Mouse (Mus musculus) thymus, adult 18-20 months (tissue): ENCODE measurements around the gene Krtap28-10.
"Not testable (repeated sequence)": the region's sequence is repeated elsewhere in the genome, so short reads cannot be mapped to it uniquely, and the experiment has no call there.

Experiments used
- DNase-seq, 2 experiments: peaks; one replicate each; pipeline ENCODE4 v3.0.0; 2022; ENCODE audit warnings: mixed read lengths in 2 of 2

Krtap28-10 gene

DNA sequence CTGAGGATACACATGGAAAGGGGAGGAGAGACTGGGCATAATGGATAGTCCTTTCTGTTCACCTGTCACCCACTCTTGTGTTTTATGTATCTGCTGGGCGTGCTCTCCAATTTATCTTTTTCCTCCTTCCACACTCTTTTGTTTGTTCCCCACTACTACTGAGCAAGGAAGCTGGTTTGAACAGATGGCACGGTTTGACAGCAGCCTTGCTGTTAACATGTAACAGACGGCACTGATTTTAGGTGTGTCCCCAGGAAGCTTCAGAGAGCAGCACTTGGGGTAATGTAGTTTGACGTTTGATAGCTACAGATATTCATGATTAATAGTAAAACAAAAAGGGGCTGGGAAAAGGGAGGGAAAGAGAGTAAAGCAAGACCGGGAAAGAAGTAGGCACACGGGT is 34.8 kb downstream of the Krtap28-10 start:
- no peak for DNase-seq

DNA sequence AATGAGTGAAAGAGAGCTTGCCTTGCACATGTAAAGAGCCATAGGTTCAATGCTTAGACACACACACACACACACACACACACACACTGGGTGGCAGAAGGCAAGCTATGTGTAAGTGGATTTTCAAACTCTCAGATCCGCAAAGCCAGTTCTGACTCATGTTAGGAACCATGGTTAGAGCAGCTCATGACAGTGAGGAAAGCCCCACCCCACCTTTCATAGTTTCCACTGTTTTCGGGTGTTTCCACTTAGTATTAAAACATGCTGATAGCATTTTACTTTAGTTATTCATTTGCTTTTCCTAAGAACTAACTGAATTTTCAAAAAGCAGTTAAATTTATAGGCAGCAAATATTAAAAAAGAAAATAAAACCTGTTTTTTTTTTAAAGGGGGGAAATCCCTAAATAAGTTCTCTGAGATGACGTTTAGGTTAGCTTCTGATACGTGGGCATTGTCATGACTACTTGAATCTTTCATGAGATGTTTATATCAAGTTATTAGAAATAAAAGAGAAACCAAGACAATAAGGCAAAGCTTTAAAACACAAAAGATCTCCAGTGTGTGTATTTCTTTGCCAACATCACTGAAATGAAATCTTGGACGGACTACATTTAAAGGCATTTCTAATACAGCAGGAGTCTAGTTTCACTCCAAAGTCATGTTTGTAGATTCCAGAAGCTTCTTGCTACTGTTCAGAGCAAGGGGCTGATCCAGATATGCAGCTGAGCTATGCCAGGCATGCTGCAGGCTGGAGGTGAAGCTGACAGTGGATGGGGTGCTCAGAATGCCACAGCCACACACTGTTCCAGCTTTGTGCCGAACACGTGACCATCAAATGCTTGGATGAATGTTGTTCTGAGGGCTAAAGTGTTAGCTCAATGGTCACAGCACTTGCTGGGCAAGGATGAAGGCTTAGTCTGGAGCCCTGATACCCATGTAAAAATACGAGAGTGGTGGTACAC is 35.8 kb downstream of the Krtap28-10 start:
- no peak for DNase-seq

- not testable (repeated sequence) for DNase-seq
Observed at GRCm38 (mm10) chr1:83000306-83000705, 42.0 kb downstream of the Krtap28-10 start, which contains the start of gene Gm47959. Gm47959 (plus strand) TSS chr1:83000548.

DNA sequence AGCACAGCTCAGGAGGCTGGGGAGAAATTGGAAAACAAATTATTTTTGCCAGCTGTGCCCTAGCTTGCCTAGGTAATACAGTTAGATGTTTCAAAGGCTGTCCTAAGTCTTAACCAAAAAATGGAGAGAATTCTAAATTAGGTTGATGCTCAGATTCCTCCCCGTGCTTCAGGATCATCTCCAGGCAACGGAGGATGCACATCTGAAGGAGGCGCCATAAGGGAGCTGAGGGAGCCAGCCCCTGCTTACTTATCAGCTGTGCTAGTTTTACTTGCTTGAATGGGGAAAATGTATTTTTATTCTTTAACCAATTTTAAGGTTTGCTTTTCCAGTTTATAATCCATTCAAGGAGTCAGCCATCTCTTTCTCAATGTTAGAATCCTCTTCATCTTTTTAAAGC is 48.3 kb downstream of the Krtap28-10 start:
- no peak for DNase-seq

DNA sequence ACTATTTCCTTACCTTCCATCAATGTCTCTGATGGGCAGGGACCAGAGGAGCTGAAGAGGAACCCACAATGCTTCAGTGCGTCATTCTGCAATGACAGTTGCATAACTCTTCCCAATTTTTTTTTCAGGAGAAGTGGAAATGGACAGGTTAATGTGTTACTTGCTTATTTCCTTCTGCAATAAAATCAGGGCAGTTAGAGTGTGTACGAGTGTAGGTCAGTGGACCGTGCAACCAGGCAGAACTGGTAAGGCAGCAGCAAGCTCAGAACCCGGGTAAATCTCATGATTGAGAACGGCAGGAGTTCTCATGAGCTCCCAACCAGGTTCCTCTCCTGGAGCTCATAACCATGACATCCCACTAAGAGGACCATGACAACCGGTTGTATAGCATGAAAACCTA is 50.2 kb downstream of the Krtap28-10 start:
- no peak for DNase-seq

DNA sequence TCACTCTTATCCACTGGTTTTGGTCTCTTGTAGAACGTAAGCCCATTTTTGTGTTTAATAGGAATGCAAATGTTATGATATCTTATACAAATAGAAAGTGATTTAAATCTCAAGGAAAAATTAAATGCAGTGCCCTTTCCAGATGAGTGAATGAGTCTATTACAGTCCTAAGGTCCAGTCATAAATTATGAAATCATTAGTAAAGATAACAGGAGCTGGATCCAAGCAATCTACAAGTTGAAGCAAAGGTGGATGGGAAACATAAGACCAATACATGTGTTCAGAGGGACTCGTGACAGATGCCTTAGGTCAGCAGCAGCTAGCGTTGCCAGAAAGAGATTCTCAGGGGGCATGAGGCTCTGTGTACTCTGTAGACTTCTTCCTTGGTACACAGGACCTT is 50.7 kb downstream of the Krtap28-10 start:
- no peak for DNase-seq
